8 mouse cellular contexts compared by ENCODE assay signal in the genomic region with DNA sequence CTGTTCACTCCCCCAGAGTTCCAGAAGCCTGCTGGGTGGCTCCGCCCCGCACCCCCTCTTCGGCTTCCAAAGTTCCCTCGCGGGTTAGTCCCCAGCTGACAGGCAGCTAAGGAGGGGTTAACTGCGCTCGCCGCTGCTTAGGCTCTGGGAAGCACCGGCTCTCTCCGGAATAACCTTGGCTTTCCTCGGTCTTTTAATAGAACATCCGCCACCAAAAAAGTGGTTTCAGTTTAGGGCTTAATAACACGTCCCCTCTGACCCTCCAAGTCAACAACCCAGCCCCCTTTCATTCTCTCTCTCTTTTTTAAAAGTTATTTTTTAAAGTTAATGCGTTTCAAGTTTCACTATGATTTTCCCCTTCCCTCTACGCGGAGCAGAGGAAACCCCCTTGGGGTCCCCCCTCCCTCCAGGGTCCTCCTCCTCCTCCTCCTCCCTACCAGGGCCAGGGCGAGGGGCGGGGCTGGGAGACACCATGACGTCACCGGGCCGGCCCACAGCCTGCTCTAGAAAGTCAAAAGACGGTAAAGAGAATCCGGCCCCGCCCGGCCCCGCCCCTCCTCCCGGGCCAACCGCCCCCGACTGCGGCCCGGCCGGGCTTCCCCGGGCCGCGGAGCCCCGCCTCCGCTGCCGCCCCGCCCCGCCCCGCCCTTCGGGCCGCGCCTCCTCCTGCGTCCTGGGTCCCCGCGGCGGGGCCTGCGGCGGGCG. TPM values are rescaled to one million over a fixed set of nuclear protein-coding genes. Genes with fewer than 3 reads are reported as not detected.
DNase-seq lines count a peak whose midpoint lies in the region; ATAC-seq and TF ChIP-seq lines count a peak whose summit lies in the region.

No protein-coding gene starts in this region.

- peaks cover 13% of the 10 kb centered on the region for H3K36me3 ChIP-seq in hindbrain, embryonic 10.5 days
- peaks cover 4% of the 10 kb centered on the region for H3K36me3 ChIP-seq in lung, embryonic 16.5 days (ENCODE audit: control insufficient read depth, insufficient read depth, low read length)
- 0 out of 2 replicates have a peak, but pooled peaks cover 3% of the 10 kb centered on the region for H3K36me3 ChIP-seq in thymus, adult 2 months (ENCODE audit: control insufficient read depth, insufficient read depth, low read length)

- peak; percentile 55 for ATAC-seq in frontal cortex, adult (ENCODE audit: low TSS enrichment)
- ATAC-seq in lung, embryonic 16.5 days (ENCODE audit: low read depth), result peak; percentile 91

- H3K27me3 ChIP-seq in hindbrain, embryonic 10.5 days (ENCODE audit: insufficient read depth, poor library complexity, severe bottlenecking), result no peaks in the 10 kb centered on the region; the same call in 1 of the 2 replicates
- H3K27me3 ChIP-seq in lung, embryonic 16.5 days (ENCODE audit: control insufficient read depth, insufficient read depth, low read depth, low read length), result no peaks in the 10 kb centered on the region
- no peaks in the 10 kb centered on the region for H3K27me3 ChIP-seq in thymus, adult 2 months (ENCODE audit: control insufficient read depth, insufficient read depth, low read length)

- no peak for TF ChIP-seq CTCF in thymus, adult 2 months (IDR thresholded peaks at IDR 0.05; ENCODE audit: borderline replicate concordance, control insufficient read depth, extremely low read depth, insufficient read depth, low read length, poor library complexity)

- no peaks in the 10 kb centered on the region for H3K9me3 ChIP-seq in hindbrain, embryonic 10.5 days
- H3K9me3 ChIP-seq in lung, embryonic 16.5 days (ENCODE audit: control insufficient read depth, low read length), result no peaks in the 10 kb centered on the region

- H3K9ac ChIP-seq in lung, embryonic 16.5 days (ENCODE audit: low read length), result peak overlapping the region; percentile 82

- under 1% methylated on average over 44 of the region's 51 CpGs for WGBS in hindbrain, embryonic 10.5 days
- 0% methylated on average over 24 of the region's 51 CpGs for WGBS in lung, embryonic 16.5 days
- under 1% methylated on average over 33 of the region's 51 CpGs for WGBS in thymus, adult 2 months

- H3K27ac ChIP-seq in hindbrain, embryonic 10.5 days, result peak overlapping the region; percentile 98
- H3K27ac ChIP-seq in lung, embryonic 16.5 days (ENCODE audit: low read length), result peak overlapping the region; percentile 96
- peak overlapping the region; percentile 51; the same call in 1 of the 2 replicates for H3K27ac ChIP-seq in thymus, adult 2 months (ENCODE audit: control insufficient read depth, insufficient read depth, low read length)

- H3K4me3 ChIP-seq in hindbrain, embryonic 10.5 days, result peak overlapping the region; percentile 93
- H3K4me3 ChIP-seq in lung, embryonic 16.5 days (ENCODE audit: low read length), result peak overlapping the region; percentile 97
- H3K4me3 ChIP-seq in thymus, adult 2 months (ENCODE audit: control insufficient read depth, insufficient read depth, low read length), result peak overlapping the region; percentile 58

- peak overlapping the region; percentile 91 for H3K4me2 ChIP-seq in lung, embryonic 16.5 days (ENCODE audit: low read depth, low read length)

- peak; percentile 100 for DNase-seq in Muller cell, postnatal 12 days (ENCODE audit: inconsistent ontology term)
- peak; percentile 95 for DNase-seq in cerebellum, adult 9-10 months
- DNase-seq in hindbrain, embryonic 10.5 days (ENCODE audit: low spot score), result peak; percentile 99
- peak; percentile 96 for DNase-seq in layer of hippocampus, adult 9-11 months
- peak; percentile 98 for DNase-seq in ovary, adult 18-20 months (ENCODE audit: low spot score)
- DNase-seq in thymus, adult 2 months, result peak; percentile 99

- no peak for TF ChIP-seq POLR2A in thymus, adult 2 months (IDR thresholded peaks at IDR 0.05; ENCODE audit: control insufficient read depth, extremely low read depth, insufficient read depth, low read length, poor library complexity)

- H3K4me1 ChIP-seq in hindbrain, embryonic 10.5 days (replicated peaks), result peaks cover 28% of the 10 kb centered on the region
- H3K4me1 ChIP-seq in lung, embryonic 16.5 days (replicated peaks; ENCODE audit: control insufficient read depth, insufficient read depth, low read length), result peaks cover 12% of the 10 kb centered on the region
- peaks cover 5% of the 10 kb centered on the region for H3K4me1 ChIP-seq in thymus, adult 2 months (replicated peaks; ENCODE audit: control insufficient read depth, insufficient read depth, low read length)

RNA-seq across cellular contexts. Expression of a gene that starts 0.5 kb away (rescaled TPM):
- polyA plus RNA-seq in hindbrain, embryonic 10.5 days (2016; fragmentation: Nextera tagmentation; extraction: Ambion mirVana), result 8.6 and 8.8 TPM in 2 replicates
- polyA plus RNA-seq in lung, embryonic 16.5 days (2015; fragmentation: Nextera tagmentation; extraction: Ambion mirVana), result 7.6 and 8.6 TPM in 2 replicates
- 34.9 and 47.5 TPM in 2 replicates for polyA plus RNA-seq in thymus, adult 2 months (2012; rRNA removed)

Comparison
In these comparisons a context has a peak if more than half of its experiments do, and no peak if none do; other contexts are left out.
1. Peak in every context shown above with its lines: DNase-seq, ATAC-seq, H3K4me3 ChIP-seq and H3K27ac ChIP-seq.